Mouse (Mus musculus) CH12.LX (cell line): ENCODE results near the gene Krtap29-1. TPM values are rescaled to one million over a fixed set of nuclear protein-coding genes. Genes with fewer than 3 reads are reported as not detected.

Experiments
- DNase-seq: peaks from one replicate; pipeline ENCODE4 v3.0.0-alpha.2; 2013; ENCODE audit errors: extremely low read depth
- H3K27ac ChIP-seq: 2 replicates; pipeline ENCODE4 v1.5.1; 2012; ENCODE audit warnings: low read depth, mild to moderate bottlenecking, control low read depth, moderate library complexity; ENCODE audit not compliant: insufficient read depth
- H3K27me3 ChIP-seq: replicated peaks from 2 replicates; pipeline ENCODE3; 2012; ENCODE audit warnings: inconsistent platforms
- H3K36me3 ChIP-seq, 2 experiments: replicated peaks in 1 of 2; 2 replicates each; pipeline versions ENCODE3 to v1.6.1; 2012; ENCODE audit warnings: inconsistent platforms in 1 of 2, low read length in 1 of 2, mild to moderate bottlenecking in 1 of 2, mixed read lengths in 1 of 2, moderate library complexity in 1 of 2; ENCODE audit not compliant: control insufficient read depth in 1 of 2, insufficient read depth in 1 of 2
- H3K4me1 ChIP-seq, 2 experiments: 2 replicates each; pipeline ENCODE4 v1.6.1; 2012; ENCODE audit warnings: inconsistent platforms in 1 of 2, moderate library complexity in 1 of 2; ENCODE audit not compliant: insufficient read depth in 2 of 2, control insufficient read depth in 1 of 2
- H3K4me2 ChIP-seq: 2 replicates; pipeline ENCODE4 v1.6.1; 2012; ENCODE audit warnings: low read depth, mild to moderate bottlenecking, control low read depth; ENCODE audit not compliant: poor library complexity, insufficient read depth, severe bottlenecking
- H3K4me3 ChIP-seq, 3 experiments: fragments of 150-350 bp in 1 of 3; sonication (generic) in 1 of 3; replicated peaks in 1 of 3; 2 replicates each; pipeline versions ENCODE3 to v1.5.1; 2011 to 2012; ENCODE audit warnings: low read depth in 2 of 3, low read length in 2 of 3, mild to moderate bottlenecking in 2 of 3, moderate library complexity in 2 of 3, control low read depth in 1 of 3, improper control_type of control experiment in 1 of 3, inconsistent platforms in 1 of 3, mixed read lengths in 1 of 3; ENCODE audit not compliant: poor library complexity in 1 of 3
- H3K79me2 ChIP-seq: replicated peaks from 2 replicates; pipeline ENCODE4 v1.6.1; 2012; ENCODE audit warnings: mild to moderate bottlenecking, moderate library complexity; ENCODE audit not compliant: control insufficient read depth, poor library complexity, insufficient read depth, severe bottlenecking; ENCODE audit errors: extremely low read depth
- H3K9ac ChIP-seq: 2 replicates; pipeline ENCODE4 v1.6.1; 2012; ENCODE audit warnings: low read depth, mild to moderate bottlenecking, control low read depth, moderate library complexity; ENCODE audit not compliant: insufficient read depth
- H3K9me3 ChIP-seq: replicated peaks from 2 replicates; pipeline ENCODE3; 2012; ENCODE audit warnings: low read length, inconsistent platforms, mixed read lengths
- BHLHE40 ChIP-seq: IDR thresholded peaks from 2 replicates; pipeline ENCODE4 v1.6.1; 2011; ENCODE audit warnings: mild to moderate bottlenecking, low read depth, low read length, improper control_type of control experiment
- CHD1 ChIP-seq: IDR thresholded peaks from 2 replicates; pipeline ENCODE4 v1.6.1; 2012; ENCODE audit warnings: low read depth, low read length, improper control_type of control experiment, inconsistent platforms
- CTCF ChIP-seq, 2 experiments: IDR thresholded peaks in 1 of 2; conservative IDR thresholded peaks in 1 of 2; 2 replicates each; pipeline ENCODE4 v1.5.1; 2011 to 2012; ENCODE audit warnings: low read depth in 2 of 2, low read length in 2 of 2, improper control_type of control experiment in 1 of 2, inconsistent platforms in 1 of 2, mild to moderate bottlenecking in 1 of 2, moderate library complexity in 1 of 2
- EP300 ChIP-seq: IDR thresholded peaks from 2 replicates; pipeline ENCODE4 v1.6.1; 2011; ENCODE audit warnings: low read length, improper control_type of control experiment
- GABPA ChIP-seq: IDR thresholded peaks from 2 replicates; pipeline ENCODE4 v1.6.1; 2012; ENCODE audit warnings: low read depth, low read length, improper control_type of control experiment, inconsistent platforms; ENCODE audit not compliant: insufficient replicate concordance
- HCFC1 ChIP-seq: IDR thresholded peaks from 2 replicates; pipeline ENCODE4 v1.6.1; 2012; ENCODE audit warnings: low read depth, mild to moderate bottlenecking, inconsistent platforms, low read length, improper control_type of control experiment
- IRF4 ChIP-seq: IDR thresholded peaks from 2 replicates; pipeline ENCODE4 v1.6.1; 2014; ENCODE audit warnings: low read depth, mild to moderate bottlenecking, inconsistent platforms, low read length, improper control_type of control experiment
- JUN ChIP-seq: IDR thresholded peaks from 2 replicates; pipeline ENCODE4 v1.6.1; 2011; ENCODE audit warnings: low read depth, mild to moderate bottlenecking, low read length, improper control_type of control experiment, moderate library complexity; ENCODE audit not compliant: insufficient read depth
- KAT2A ChIP-seq: IDR thresholded peaks from 2 replicates; pipeline ENCODE4 v1.6.1; 2012; ENCODE audit warnings: low read length, improper control_type of control experiment, inconsistent platforms; ENCODE audit not compliant: insufficient replicate concordance
- MAX ChIP-seq: IDR thresholded peaks from 2 replicates; pipeline ENCODE4 v1.6.1; 2011; ENCODE audit warnings: low read length, improper control_type of control experiment
- MXI1 ChIP-seq: IDR thresholded peaks from 2 replicates; pipeline ENCODE4 v1.6.1; 2011; ENCODE audit warnings: mild to moderate bottlenecking, low read depth, low read length, improper control_type of control experiment
- MYC ChIP-seq: IDR thresholded peaks from 2 replicates; pipeline ENCODE4 v1.6.1; 2011; ENCODE audit warnings: low read depth, mild to moderate bottlenecking, improper control_type of control experiment, low read length
- NELFE ChIP-seq: IDR thresholded peaks from 2 replicates; pipeline ENCODE4 v1.6.1; 2011; ENCODE audit warnings: low read depth, low read length, improper control_type of control experiment
- NRF1 ChIP-seq: IDR thresholded peaks from 2 replicates; pipeline ENCODE4 v1.6.1; 2014; ENCODE audit warnings: low read depth, mild to moderate bottlenecking, inconsistent platforms, low read length, improper control_type of control experiment, moderate library complexity
- PAX5 ChIP-seq: IDR thresholded peaks from 2 replicates; pipeline ENCODE4 v1.6.1; 2012; ENCODE audit warnings: low read length, inconsistent platforms, mixed read lengths
- POLR2AphosphoS2 ChIP-seq: IDR thresholded peaks from 2 replicates; pipeline ENCODE4 v1.6.1; 2011; ENCODE audit warnings: low read depth, low read length, improper control_type of control experiment
- SIN3A ChIP-seq: IDR thresholded peaks from 2 replicates; pipeline ENCODE4 v1.6.1; 2012; ENCODE audit warnings: low read length, improper control_type of control experiment, inconsistent platforms
- UBTF ChIP-seq: IDR thresholded peaks from 2 replicates; pipeline ENCODE4 v1.6.1; 2012; ENCODE audit warnings: low read depth, mild to moderate bottlenecking, inconsistent platforms, low read length, improper control_type of control experiment, moderate library complexity
- USF1 ChIP-seq: IDR thresholded peaks from 2 replicates; pipeline ENCODE4 v1.6.1; 2014; ENCODE audit warnings: low read depth, mild to moderate bottlenecking, inconsistent platforms, low read length, improper control_type of control experiment
- ZC3H11A ChIP-seq: IDR thresholded peaks from 2 replicates; pipeline ENCODE4 v1.6.1; 2012; ENCODE audit warnings: low read depth, mild to moderate bottlenecking, inconsistent platforms, low read length, improper control_type of control experiment
- ZKSCAN1 ChIP-seq: IDR thresholded peaks from 2 replicates; pipeline ENCODE4 v1.6.1; 2012; ENCODE audit warnings: low read depth, inconsistent platforms, low read length, improper control_type of control experiment, borderline replicate concordance
- ZMIZ1 ChIP-seq: IDR thresholded peaks from 2 replicates; pipeline ENCODE4 v1.6.1; 2012; ENCODE audit warnings: low read depth, mild to moderate bottlenecking, inconsistent platforms, low read length, improper control_type of control experiment
- dilution Hi-C: fragments of 300-500 bp; cut with MboI; formaldehyde crosslinking; loops from 2 replicates; pipeline ENCODE4 v1.14.3; 2020; ENCODE audit warnings: low sequenced_read_pairs; ENCODE audit not compliant: extremely low pct_unique_long_range_greater_than_20kb, extremely low pct_ligation_motif_present
- in situ Hi-C: fragments of 300-500 bp; cut with MboI; formaldehyde crosslinking; loops from 3 replicates; pipeline ENCODE4 v1.14.3; 2019; ENCODE audit warnings: low sequenced_read_pairs, low pct_ligation_motif_present, low pct_unique_long_range_greater_than_20kb, mixed read lengths
- polyA plus RNA-seq: library from polyadenylated mRNA; unstranded; fragments of >175 nt; gene quantifications from 2 replicates; pipeline ENCODE4 v1.2.1, GENCODE M21; 2012; ENCODE audit warnings: low read depth; ENCODE audit not compliant: insufficient read length
- total RNA-seq, 2 experiments: library from RNA; depleted of rRNA; stranded (reverse); fragments of 300-350 nt in 1 of 2; fragments of >200 nt in 1 of 2; gene quantifications; 2 replicates each; pipeline ENCODE4 v1.2.3; 2012 to 2014

The Krtap29-1 gene
- total and polyA plus RNA-seq, 3 experiments: not detected

DNA sequence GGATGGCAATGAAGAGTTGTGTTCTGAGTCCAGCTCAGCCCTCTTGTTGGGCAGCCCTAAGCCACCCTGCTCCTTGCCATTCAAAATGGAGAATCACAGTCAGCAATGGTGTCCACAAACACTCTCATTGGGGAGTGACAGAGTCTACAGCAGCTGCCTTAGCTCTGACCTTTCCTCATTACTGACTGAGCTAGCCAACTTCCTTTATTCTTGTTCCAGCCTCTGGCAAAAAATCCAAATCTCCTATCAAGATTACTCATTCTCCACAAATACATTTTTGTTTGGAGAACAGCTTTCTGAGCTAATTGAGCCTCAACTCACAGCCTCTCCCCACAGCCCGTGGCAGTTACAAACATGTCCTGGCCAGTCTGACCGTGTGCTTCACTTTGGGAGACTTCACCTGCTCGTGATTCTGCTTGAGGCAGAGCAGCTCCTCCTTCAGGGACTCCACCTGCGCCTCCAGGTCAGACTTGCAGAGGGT is 34.9 kb upstream of the Krtap29-1 start:
- Histone ChIP-seq H3K9me3 (no peaks in the 10 kb centered on the region), H3K4me1 (no peaks in the 10 kb centered on the region), H3K36me3 (no peaks in the 10 kb centered on the region), H3K27me3 (peaks cover 83% of the 10 kb centered on the region), H3K27ac (no peak overlapping the region), H3K79me2 (no peaks in the 10 kb centered on the region), H3K4me3 (no peak overlapping the region), H3K4me2 (no peak overlapping the region), H3K9ac (no peak overlapping the region)
- in situ Hi-C loops: no loop called here
- dilution Hi-C loops: no loop called here
- TF ChIP-seq EP300 (no peak), MXI1 (no peak), GABPA (no peak), MYC (no peak), ZC3H11A (no peak), KAT2A (no peak), SIN3A (no peak), MAX (no peak), CHD1 (no peak), ZMIZ1 (no peak), JUN (no peak)
- DNase-seq: no peak

DNA sequence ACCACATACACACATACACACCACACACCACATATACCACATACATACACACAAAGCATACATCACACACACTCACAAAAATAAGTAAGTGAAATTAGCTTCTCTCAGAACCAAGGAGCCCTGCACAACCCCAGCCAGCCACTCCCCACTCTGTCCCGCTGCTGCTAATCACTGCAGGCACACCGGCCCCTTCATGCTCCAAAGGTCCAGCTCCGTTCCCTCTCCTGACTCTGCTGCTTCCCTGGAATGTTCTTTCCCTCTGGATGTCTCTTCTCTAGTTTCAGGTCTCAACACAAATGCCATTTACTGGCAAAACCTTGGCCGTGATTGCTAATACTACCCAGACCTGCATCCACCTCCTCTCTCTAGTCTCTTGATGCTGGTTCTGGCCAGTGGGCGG is 31.8 kb upstream of the Krtap29-1 start:
- in situ Hi-C loops (no loop called here), dilution Hi-C loops (no loop called here)
- Histone ChIP-seq H3K9me3 (no peaks in the 10 kb centered on the region), H3K4me2 (no peak overlapping the region), H3K9ac (no peak overlapping the region), H3K36me3 (no peaks in the 10 kb centered on the region), H3K27me3 (peaks cover 71% of the 10 kb centered on the region), H3K4me1 (no peaks in the 10 kb centered on the region), H3K79me2 (no peaks in the 10 kb centered on the region), H3K4me3 (no peak overlapping the region), H3K27ac (no peak overlapping the region)
- DNase-seq: no peak
- TF ChIP-seq BHLHE40 (no peak), NRF1 (no peak), ZKSCAN1 (no peak), IRF4 (no peak), HCFC1 (no peak), NELFE (no peak), JUN (no peak), CTCF (conservative IDR thresholded peaks at IDR 0.05 in 1 of 2, IDR thresholded peaks at IDR 0.05 in 1 of 2; ENCODE audit: low read depth in 2 of 2, low read length in 2 of 2) (no peak), PAX5 (no peak), ZC3H11A (no peak), USF1 (no peak), POLR2AphosphoS2 (no peak), UBTF (no peak)
